Mouse (Mus musculus): ENCODE results near the gene Stag2. TPM values are rescaled to one million over a fixed set of nuclear protein-coding genes. Genes with fewer than 3 reads are reported as not detected.
A peak's percentile ranks its signal among the peaks of the same experiment; 100 is the strongest.

The Stag2 gene
- 59.6 and 71.1 TPM in 2 replicates for polyA plus RNA-seq (2014; fragmentation: Nextera tagmentation; extraction: Ambion mirVana)

DNA sequence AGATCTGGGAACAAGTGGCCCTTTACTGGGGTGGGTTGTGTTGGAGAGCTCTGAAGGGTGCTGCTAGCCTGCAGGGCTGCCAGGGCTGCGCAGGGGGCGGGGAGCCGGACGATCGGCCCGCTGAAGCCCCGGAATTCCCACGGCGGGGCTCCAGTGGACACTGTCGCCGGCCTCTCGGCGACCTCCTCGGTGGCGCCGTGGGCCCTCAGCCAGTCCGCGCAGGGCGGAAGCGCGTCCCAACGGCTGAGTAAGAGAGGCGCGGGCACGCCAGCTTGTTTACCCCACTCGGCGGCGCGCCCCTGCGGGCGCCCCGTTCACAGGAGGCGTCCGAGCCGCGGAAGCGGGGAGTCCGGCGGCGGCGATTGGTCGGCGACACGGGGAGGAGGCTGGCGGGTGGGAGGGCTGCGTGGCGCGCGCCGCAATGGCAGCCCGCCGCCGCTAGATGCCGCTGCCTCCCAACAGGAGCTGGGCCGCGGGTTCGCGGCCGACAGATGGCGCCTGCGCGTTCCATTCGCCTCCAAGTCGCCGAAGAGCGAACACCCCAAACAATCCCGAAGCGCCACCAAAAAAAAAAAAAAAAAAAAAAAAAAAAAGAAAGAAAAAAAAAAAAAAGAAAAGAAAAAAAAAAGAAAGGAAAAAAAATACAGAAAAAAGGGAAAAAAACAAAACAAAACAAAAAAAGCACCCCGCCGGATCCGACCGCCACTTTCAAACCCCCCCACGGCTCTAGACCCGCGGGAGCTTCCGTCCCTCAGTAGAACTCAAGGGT lies at the start of gene Stag2:
Stag2 (plus strand) TSS at position 530 of the 769 bp plus-strand sequence.
- Histone ChIP-seq H3K27me3 (ENCODE audit: control insufficient read depth, insufficient read depth, low read length) (no peaks in the 10 kb centered on the region), H3K4me3 (ENCODE audit: low read depth, low read length) (peak within 1 kb of the TSS; percentile 54), H3K9me3 (ENCODE audit: control insufficient read depth, low read length) (no peaks in the 10 kb centered on the region), H3K36me3 (ENCODE audit: control insufficient read depth, insufficient read depth, low read length) (no peaks in the 10 kb centered on the region), H3K4me2 (ENCODE audit: low read depth, low read length, severe bottlenecking) (peak within 1 kb of the TSS; percentile 58), H3K9ac (ENCODE audit: low read length) (peak within 1 kb of the TSS; percentile 93), H3K27ac (ENCODE audit: low read depth, low read length) (peak within 1 kb of the TSS; percentile 99), H3K4me1 (replicated peaks; ENCODE audit: control insufficient read depth, insufficient read depth, low read length) (no peaks in the 10 kb centered on the region)
- DNase-seq (ENCODE audit: low spot score) (peak; percentile 93), ATAC-seq (replicated peaks; ENCODE audit: low FRiP score) (peak; percentile 73)
- WGBS: 13% methylated on average over 69 of the region's 76 CpGs

DNA sequence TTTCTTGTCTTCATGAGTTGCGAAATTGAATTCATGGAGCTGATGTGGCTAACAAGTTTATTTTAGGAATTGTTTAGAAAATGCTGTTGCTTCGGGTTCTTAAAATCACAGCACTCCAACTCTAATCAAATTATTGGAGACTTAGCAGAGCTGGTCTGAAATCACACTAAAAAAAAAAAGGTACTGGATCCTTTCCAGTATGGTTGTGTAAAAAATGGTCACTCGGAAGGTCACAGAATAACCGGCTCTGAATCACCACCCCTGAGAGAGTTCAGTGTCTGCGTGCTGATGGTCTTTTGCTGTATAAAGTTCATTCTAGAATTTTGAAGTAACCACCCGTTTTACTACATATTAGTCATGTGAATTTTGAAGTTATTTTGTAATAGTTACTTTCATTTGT lies 42.0 kb upstream of the Stag2 start:
- no peak overlapping the region for H3K4me3 ChIP-seq (ENCODE audit: low read depth, low read length)
- no peak overlapping the region for H3K9ac ChIP-seq (ENCODE audit: low read length)
- DNase-seq (ENCODE audit: low spot score) (no peak), ATAC-seq (replicated peaks; ENCODE audit: low FRiP score) (no peak)
- no peak overlapping the region for H3K27ac ChIP-seq (ENCODE audit: low read depth, low read length)
- no peak overlapping the region for H3K4me2 ChIP-seq (ENCODE audit: low read depth, low read length, severe bottlenecking)
- WGBS: 90% methylated on average over 6 of the region's 6 CpGs
- H3K36me3 ChIP-seq (ENCODE audit: control insufficient read depth, insufficient read depth, low read length): no peaks in the 10 kb centered on the region; the same call in 1 of the 2 replicates
- no peaks in the 10 kb centered on the region for H3K27me3 ChIP-seq (ENCODE audit: control insufficient read depth, insufficient read depth, low read length)
- no peaks in the 10 kb centered on the region; the same call in 1 of the 2 replicates for H3K9me3 ChIP-seq (ENCODE audit: control insufficient read depth, low read length)
- no peaks in the 10 kb centered on the region for H3K4me1 ChIP-seq (replicated peaks; ENCODE audit: control insufficient read depth, insufficient read depth, low read length)

DNA sequence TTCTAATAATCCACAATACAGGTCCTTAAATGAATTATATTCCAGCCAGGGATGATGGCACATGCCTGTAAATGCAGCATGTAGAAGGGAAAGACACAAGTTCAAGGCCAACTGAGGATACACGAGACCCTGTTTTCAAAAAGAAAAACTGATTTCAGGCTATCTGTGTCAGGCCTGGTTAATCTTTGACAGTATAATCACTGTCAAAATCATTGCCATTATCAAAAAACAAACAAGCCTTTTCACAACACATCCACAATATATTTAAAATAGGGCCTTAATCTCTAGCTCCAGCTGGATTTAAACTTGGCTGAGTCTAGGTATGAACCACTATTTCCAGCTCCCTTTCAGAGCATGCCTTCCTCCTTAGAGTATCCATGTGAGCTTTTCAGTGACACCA lies 38.5 kb upstream of the Stag2 start:
- Histone ChIP-seq H3K9me3 (ENCODE audit: control insufficient read depth, low read length) (no peaks in the 10 kb centered on the region; the same call in 1 of the 2 replicates), H3K4me3 (ENCODE audit: low read depth, low read length) (no peak overlapping the region), H3K27me3 (ENCODE audit: control insufficient read depth, insufficient read depth, low read length) (no peaks in the 10 kb centered on the region), H3K36me3 (ENCODE audit: control insufficient read depth, insufficient read depth, low read length) (no peaks in the 10 kb centered on the region; the same call in 1 of the 2 replicates), H3K4me1 (replicated peaks; ENCODE audit: control insufficient read depth, insufficient read depth, low read length) (no peaks in the 10 kb centered on the region), H3K4me2 (ENCODE audit: low read depth, low read length, severe bottlenecking) (no peak overlapping the region), H3K9ac (ENCODE audit: low read length) (no peak overlapping the region), H3K27ac (ENCODE audit: low read depth, low read length) (no peak overlapping the region)
- DNase-seq (ENCODE audit: low spot score) (no peak), ATAC-seq (replicated peaks; ENCODE audit: low FRiP score) (no peak)
- WGBS: 94% methylated on average over 1 of the region's 1 CpGs

DNA sequence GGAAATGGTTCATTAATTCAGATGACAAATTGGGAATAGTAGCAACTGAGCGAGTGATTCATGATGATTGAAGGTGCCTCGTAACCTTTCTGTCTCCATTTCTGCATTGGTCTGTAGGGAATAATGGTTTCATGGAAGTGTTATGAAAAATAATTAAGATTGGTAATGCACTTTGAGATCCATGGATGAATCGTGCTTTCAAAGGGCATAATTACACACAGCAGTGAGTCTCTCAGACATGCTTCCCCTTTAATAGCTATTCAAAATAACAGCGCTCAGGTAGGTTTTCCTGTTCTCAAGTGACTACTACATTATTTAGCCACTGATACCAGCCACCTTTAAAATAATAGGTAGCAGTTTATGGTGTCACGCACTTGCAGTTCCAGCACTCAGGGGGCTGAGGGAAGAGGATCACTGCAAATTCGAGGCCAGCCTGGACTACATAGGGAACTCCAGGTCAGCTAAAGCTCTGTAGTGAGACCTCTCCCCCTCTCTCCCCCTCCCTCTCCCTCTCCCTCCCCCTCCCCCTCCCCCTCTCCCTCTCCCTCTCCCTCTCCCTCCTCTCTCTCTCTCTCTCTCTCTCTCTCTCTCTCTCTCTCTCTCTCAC lies 29.6 kb upstream of the Stag2 start:
- DNase-seq (ENCODE audit: low spot score) (no peak), ATAC-seq (replicated peaks; ENCODE audit: low FRiP score) (no peak)
- no peaks in the 10 kb centered on the region for H3K27me3 ChIP-seq (ENCODE audit: control insufficient read depth, insufficient read depth, low read length)
- H3K9me3 ChIP-seq (ENCODE audit: control insufficient read depth, low read length): no peaks in the 10 kb centered on the region
- no peak overlapping the region for H3K9ac ChIP-seq (ENCODE audit: low read length)
- H3K27ac ChIP-seq (ENCODE audit: low read depth, low read length): no peak overlapping the region
- 83% methylated on average over 6 of the region's 6 CpGs for WGBS
- no peak overlapping the region for H3K4me2 ChIP-seq (ENCODE audit: low read depth, low read length, severe bottlenecking)
- H3K36me3 ChIP-seq (ENCODE audit: control insufficient read depth, insufficient read depth, low read length): no peaks in the 10 kb centered on the region
- no peaks in the 10 kb centered on the region for H3K4me1 ChIP-seq (replicated peaks; ENCODE audit: control insufficient read depth, insufficient read depth, low read length)
- H3K4me3 ChIP-seq (ENCODE audit: low read depth, low read length): no peak overlapping the region

DNA sequence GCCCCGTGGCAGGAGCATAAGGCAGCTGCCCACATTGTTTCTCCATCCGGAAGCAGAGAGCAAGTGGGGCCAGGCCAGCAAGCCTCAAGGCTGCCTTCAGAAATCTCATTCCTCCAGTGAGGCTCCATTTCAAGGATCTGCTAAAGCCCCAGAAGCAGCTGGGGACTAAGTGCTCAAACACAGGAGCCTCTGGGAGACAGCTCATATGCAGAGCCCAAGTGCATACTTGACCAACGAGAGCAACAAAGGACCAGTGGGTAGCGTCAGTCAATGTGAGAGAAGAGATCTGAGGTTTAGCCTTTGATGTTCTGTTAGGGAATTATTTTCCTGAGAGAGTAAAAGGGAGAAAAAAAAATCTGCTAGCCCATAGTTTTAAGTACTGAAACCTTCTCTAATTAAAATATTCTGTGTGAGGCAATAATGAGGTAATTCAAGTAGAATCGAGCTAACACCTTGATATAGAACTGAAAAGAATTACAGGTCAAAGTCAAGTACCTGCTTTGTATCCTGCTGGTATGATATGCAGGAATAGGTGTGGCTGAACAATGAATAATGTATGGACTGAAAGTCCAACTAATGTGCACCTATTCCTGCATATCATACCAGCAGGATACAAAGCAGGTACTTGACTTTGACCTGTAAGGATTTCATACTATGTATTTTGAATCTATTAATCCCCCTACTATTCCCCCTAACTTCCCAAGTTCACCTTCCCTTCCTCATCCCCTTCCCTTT lies 24.0 kb upstream of the Stag2 start:
- Histone ChIP-seq H3K4me2 (ENCODE audit: low read depth, low read length, severe bottlenecking) (no peak overlapping the region), H3K27ac (ENCODE audit: low read depth, low read length) (no peak overlapping the region), H3K36me3 (ENCODE audit: control insufficient read depth, insufficient read depth, low read length) (no peaks in the 10 kb centered on the region), H3K9me3 (ENCODE audit: control insufficient read depth, low read length) (peaks cover 4% of the 10 kb centered on the region; the same call in 1 of the 2 replicates), H3K27me3 (ENCODE audit: control insufficient read depth, insufficient read depth, low read length) (no peaks in the 10 kb centered on the region), H3K4me3 (ENCODE audit: low read depth, low read length) (no peak overlapping the region), H3K9ac (ENCODE audit: low read length) (no peak overlapping the region), H3K4me1 (replicated peaks; ENCODE audit: control insufficient read depth, insufficient read depth, low read length) (no peaks in the 10 kb centered on the region)
- 76% methylated on average over 5 of the region's 5 CpGs for whole genome bisulfite sequencing
- no peak for ATAC-seq (replicated peaks; ENCODE audit: low FRiP score)
- DNase-seq (ENCODE audit: low spot score): no peak

DNA sequence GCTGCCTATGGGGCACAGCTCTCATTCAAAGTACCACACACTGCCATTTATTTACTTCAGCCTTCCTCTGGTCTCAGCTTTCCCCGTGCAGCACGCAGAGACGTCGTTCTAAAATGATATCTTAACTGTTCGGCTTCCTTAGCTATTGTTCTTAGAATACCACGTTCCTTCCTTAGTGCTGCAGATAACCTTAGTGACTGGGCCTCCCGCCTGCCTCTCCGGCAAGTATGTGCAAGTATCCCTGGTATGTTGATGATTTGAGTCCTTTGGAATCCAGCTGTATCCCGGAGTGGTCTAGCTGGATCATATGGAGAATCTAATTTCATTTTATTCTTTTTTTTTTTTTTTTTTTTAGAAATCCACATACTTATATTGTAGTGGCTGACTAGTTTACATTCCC lies 9.2 kb upstream of the Stag2 start:
- no peak overlapping the region for H3K27ac ChIP-seq (ENCODE audit: low read depth, low read length)
- ATAC-seq (replicated peaks; ENCODE audit: low FRiP score): no peak
- no peaks in the 10 kb centered on the region for H3K4me1 ChIP-seq (replicated peaks; ENCODE audit: control insufficient read depth, insufficient read depth, low read length)
- H3K4me3 ChIP-seq (ENCODE audit: low read depth, low read length): no peak overlapping the region
- no peak overlapping the region for H3K9ac ChIP-seq (ENCODE audit: low read length)
- H3K36me3 ChIP-seq (ENCODE audit: control insufficient read depth, insufficient read depth, low read length): no peaks in the 10 kb centered on the region
- H3K4me2 ChIP-seq (ENCODE audit: low read depth, low read length, severe bottlenecking): no peak overlapping the region
- DNase-seq (ENCODE audit: low spot score): no peak
- 74% methylated on average over 9 of the region's 9 CpGs for WGBS
- no peaks in the 10 kb centered on the region for H3K9me3 ChIP-seq (ENCODE audit: control insufficient read depth, low read length)
- H3K27me3 ChIP-seq (ENCODE audit: control insufficient read depth, insufficient read depth, low read length): no peaks in the 10 kb centered on the region

- DNase-seq (ENCODE audit: low spot score): no peak
- no peaks in the 10 kb centered on the region for H3K36me3 ChIP-seq (ENCODE audit: control insufficient read depth, insufficient read depth, low read length)
- 83% methylated on average over 3 of the region's 3 CpGs for WGBS
- no peak for ATAC-seq (replicated peaks; ENCODE audit: low FRiP score)
- H3K4me3 ChIP-seq (ENCODE audit: low read depth, low read length): no peak overlapping the region
- H3K9ac ChIP-seq (ENCODE audit: low read length): no peak overlapping the region
- no peaks in the 10 kb centered on the region for H3K4me1 ChIP-seq (replicated peaks; ENCODE audit: control insufficient read depth, insufficient read depth, low read length)
- no peak overlapping the region for H3K4me2 ChIP-seq (ENCODE audit: low read depth, low read length, severe bottlenecking)
- no peaks in the 10 kb centered on the region for H3K9me3 ChIP-seq (ENCODE audit: control insufficient read depth, low read length)
- H3K27ac ChIP-seq (ENCODE audit: low read depth, low read length): no peak overlapping the region
- H3K27me3 ChIP-seq (ENCODE audit: control insufficient read depth, insufficient read depth, low read length): no peaks in the 10 kb centered on the region
Observed at GRCm38 (mm10) chrX:42142620-42143019, 6.5 kb upstream of the Stag2 start.

DNA sequence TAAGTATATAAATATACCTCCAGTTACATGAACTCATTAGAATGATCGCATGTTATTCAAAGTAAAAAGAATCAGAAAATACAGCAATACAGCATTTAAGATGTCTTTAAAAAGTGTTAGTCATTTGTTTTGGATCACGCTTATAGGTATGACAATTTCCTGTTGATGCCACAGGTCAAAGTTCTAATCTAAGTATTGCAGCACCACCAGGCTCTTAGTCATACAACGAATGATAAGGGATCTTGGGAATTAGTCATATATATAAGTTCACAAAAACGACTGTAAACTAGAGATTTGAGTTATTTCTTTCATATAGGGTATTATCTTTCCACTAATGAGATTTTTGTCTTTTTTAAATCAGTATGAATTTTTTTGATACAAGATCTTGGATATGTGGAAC lies 5.1 kb upstream of the Stag2 start:
- ATAC-seq (replicated peaks; ENCODE audit: low FRiP score): no peak

More for the DNA sequence above, 5.1 kb upstream of the Stag2 start:
- Histone ChIP-seq H3K27ac (ENCODE audit: low read depth, low read length) (no peak overlapping the region), H3K27me3 (ENCODE audit: control insufficient read depth, insufficient read depth, low read length) (no peaks in the 10 kb centered on the region), H3K4me2 (ENCODE audit: low read depth, low read length, severe bottlenecking) (no peak overlapping the region), H3K9ac (ENCODE audit: low read length) (no peak overlapping the region), H3K4me3 (ENCODE audit: low read depth, low read length) (no peak overlapping the region), H3K9me3 (ENCODE audit: control insufficient read depth, low read length) (no peaks in the 10 kb centered on the region), H3K36me3 (ENCODE audit: control insufficient read depth, insufficient read depth, low read length) (no peaks in the 10 kb centered on the region), H3K4me1 (replicated peaks; ENCODE audit: control insufficient read depth, insufficient read depth, low read length) (no peaks in the 10 kb centered on the region)
- no peak for DNase-seq (ENCODE audit: low spot score)
- WGBS: 81% methylated on average over 4 of the region's 4 CpGs

Data from forebrain, embryonic 11.5 days (tissue).